Mouse (Mus musculus): ENCODE data around the gene Ppp4r3a. TPM values are rescaled to one million over a fixed set of nuclear protein-coding genes. Genes with fewer than 3 reads are reported as not detected.
A peak's percentile ranks its signal among the peaks of the same experiment; 100 is the strongest.

Ppp4r3a gene
- polyA plus RNA-seq (2015; fragmentation: Nextera tagmentation; extraction: Ambion mirVana): 12.9 and 15.8 TPM in 2 replicates

GRCm38 (mm10) chr12:101083076-101083838 lies at the start of gene Ppp4r3a:
Ppp4r3a (minus strand) TSS chr12:101083702.

GRCm38 (mm10) chr12:101028954-101029731 lies 54.4 kb downstream of the Ppp4r3a start, which contains the start of gene Ccdc88c:
Ccdc88c (minus strand) TSS chr12:101029056.

MicroRNA genes within 50 kb of the gene (microRNA counts, 519-probe panel; counts per million panel counts)
- 296 counts per million, percentile 58 among the panel's probes with 10 or more counts for microRNA mmu-miR-1190

Small RNA genes within 50 kb of the gene (microRNA-seq; reads per million reads assigned to microRNA genes)
- 0 reads per million in 2 experiments for gene Mir1190

Other genes with a start within 250 kb of the Ppp4r3a start
- 0.17 and 0.24 TPM in 2 replicates for gene Gpr68, start 175.5 kb downstream of the Ppp4r3a start, polyA plus RNA-seq (2015; fragmentation: Nextera tagmentation; extraction: Ambion mirVana)
- 11.9 and 15.2 TPM in 2 replicates for gene Ccdc88c, start 54.6 kb downstream of the Ppp4r3a start, polyA plus RNA-seq (2015; fragmentation: Nextera tagmentation; extraction: Ambion mirVana)

All from skeletal muscle tissue, postnatal 0 days (tissue).